ENCODE assay signal across 8 mouse cellular contexts in the genomic region with DNA sequence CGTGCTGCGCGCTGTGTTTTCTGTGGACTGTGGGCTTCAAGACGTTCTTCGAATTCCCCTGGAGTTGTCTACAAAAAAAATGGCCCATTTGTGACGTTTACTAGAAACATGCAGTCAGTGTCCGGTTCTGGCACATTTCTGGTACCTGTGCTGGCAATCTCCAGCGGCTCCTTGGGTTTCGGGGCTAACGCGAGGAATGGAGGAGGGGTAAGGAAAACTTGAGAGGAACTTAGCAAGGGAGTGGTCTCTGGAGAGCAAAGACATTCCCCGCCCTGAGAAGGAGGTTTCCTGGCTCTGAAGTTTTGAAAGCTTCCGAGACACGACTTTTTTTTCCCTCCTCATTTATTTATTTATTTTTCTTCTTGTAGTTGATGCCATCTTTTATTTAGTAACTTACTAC. TPM values are rescaled to one million over a fixed set of nuclear protein-coding genes. Genes with fewer than 3 reads are reported as not detected.
DNase-seq lines count a peak whose midpoint lies in the region; ATAC-seq lines count a peak whose summit lies in the region.

No protein-coding gene starts in this region.

- peak overlapping the region; percentile 78 for H3K4me2 ChIP-seq in lung, embryonic 16.5 days (ENCODE audit: low read depth, low read length)
- peak overlapping the region; percentile 88 for H3K4me2 ChIP-seq in forebrain, embryonic 12.5 days
- peak overlapping the region; percentile 53 for H3K4me2 ChIP-seq in liver, embryonic 11.5 days
- H3K4me2 ChIP-seq in stomach, embryonic 15.5 days, result peak overlapping the region; percentile 79

- H3K27ac ChIP-seq in lung, embryonic 16.5 days (ENCODE audit: low read length), result peak overlapping the region; percentile 96
- peak overlapping the region; percentile 82 for H3K27ac ChIP-seq in forebrain, embryonic 12.5 days
- H3K27ac ChIP-seq in liver, embryonic 11.5 days (ENCODE audit: low read depth, low read length), result no peak overlapping the region
- H3K27ac ChIP-seq in stomach, embryonic 15.5 days, result peak overlapping the region; percentile 93

- peak overlapping the region; percentile 88 for H3K4me3 ChIP-seq in lung, embryonic 16.5 days (ENCODE audit: low read length)
- peak overlapping the region; percentile 79 for H3K4me3 ChIP-seq in forebrain, embryonic 12.5 days (replicated peaks)
- H3K4me3 ChIP-seq in liver, embryonic 11.5 days (ENCODE audit: low read depth, low read length), result peak overlapping the region; percentile 61
- peak overlapping the region; percentile 73 for H3K4me3 ChIP-seq in stomach, embryonic 15.5 days (replicated peaks)

- H3K27me3 ChIP-seq in lung, embryonic 16.5 days (ENCODE audit: control insufficient read depth, insufficient read depth, low read depth, low read length), result no peaks in the 10 kb centered on the region
- H3K27me3 ChIP-seq in forebrain, embryonic 12.5 days, result peaks cover 10% of the 10 kb centered on the region; the same call in 1 of the 2 replicates
- H3K27me3 ChIP-seq in liver, embryonic 11.5 days (replicated peaks; ENCODE audit: control insufficient read depth, insufficient read depth, low read length), result peaks cover 20% of the 10 kb centered on the region
- no peaks in the 10 kb centered on the region for H3K27me3 ChIP-seq in stomach, embryonic 15.5 days (replicated peaks)

- no peaks in the 10 kb centered on the region for H3K36me3 ChIP-seq in lung, embryonic 16.5 days (ENCODE audit: control insufficient read depth, insufficient read depth, low read length)
- no peaks in the 10 kb centered on the region for H3K36me3 ChIP-seq in forebrain, embryonic 12.5 days (replicated peaks)
- H3K36me3 ChIP-seq in liver, embryonic 11.5 days (ENCODE audit: control insufficient read depth, insufficient read depth, low read length), result no peaks in the 10 kb centered on the region
- H3K36me3 ChIP-seq in stomach, embryonic 15.5 days, result no peaks in the 10 kb centered on the region

- H3K4me1 ChIP-seq in lung, embryonic 16.5 days (replicated peaks; ENCODE audit: control insufficient read depth, insufficient read depth, low read length), result peaks cover 6% of the 10 kb centered on the region
- H3K4me1 ChIP-seq in forebrain, embryonic 12.5 days, result peaks cover 13% of the 10 kb centered on the region
- H3K4me1 ChIP-seq in liver, embryonic 11.5 days (replicated peaks; ENCODE audit: control insufficient read depth, insufficient read depth, low read length), result no peaks in the 10 kb centered on the region
- H3K4me1 ChIP-seq in stomach, embryonic 15.5 days, result no peaks in the 10 kb centered on the region

- H3K9me3 ChIP-seq in lung, embryonic 16.5 days (ENCODE audit: control insufficient read depth, low read length), result no peaks in the 10 kb centered on the region
- no peaks in the 10 kb centered on the region for H3K9me3 ChIP-seq in forebrain, embryonic 12.5 days
- H3K9me3 ChIP-seq in liver, embryonic 11.5 days (ENCODE audit: control insufficient read depth, low read length), result no peaks in the 10 kb centered on the region
- no peaks in the 10 kb centered on the region for H3K9me3 ChIP-seq in stomach, embryonic 15.5 days

- peak; percentile 55 for ATAC-seq in lung, embryonic 16.5 days (ENCODE audit: low read depth)
- peak; percentile 28; the same call in 1 of the 2 replicates for ATAC-seq in forebrain, embryonic 12.5 days (ENCODE audit: low FRiP score)
- ATAC-seq in liver, embryonic 11.5 days (replicated peaks; ENCODE audit: low FRiP score), result peak; percentile 26; the same call in 1 of the 2 replicates
- no peak for ATAC-seq in stomach, embryonic 15.5 days (ENCODE audit: insufficient read depth, low FRiP score, low read depth)

- DNase-seq in lung, postnatal 4 days, result no peak
- no peak for DNase-seq in liver, embryonic 11.5 days (ENCODE audit: low spot score)
- no peak for DNase-seq in right cerebral cortex, postnatal 10 days (ENCODE audit: low spot score in 2 of 2)
- DNase-seq in cerebellum, postnatal 14 days, result no peak
- no peak for DNase-seq in layer of hippocampus, adult 11-12 months (ENCODE audit: low spot score)

- WGBS in lung, embryonic 16.5 days, result 0% methylated on average over 14 of the region's 14 CpGs
- WGBS in forebrain, embryonic 12.5 days, result under 1% methylated on average over 14 of the region's 14 CpGs
- WGBS in liver, embryonic 11.5 days, result 1% methylated on average over 14 of the region's 14 CpGs
- 1% methylated on average over 14 of the region's 14 CpGs for WGBS in stomach, embryonic 15.5 days

- H3K9ac ChIP-seq in lung, embryonic 16.5 days (ENCODE audit: low read length), result peak overlapping the region; percentile 87
- H3K9ac ChIP-seq in forebrain, embryonic 12.5 days, result peak overlapping the region; percentile 79
- no peak overlapping the region; the same call in 1 of the 2 replicates for H3K9ac ChIP-seq in liver, embryonic 11.5 days (ENCODE audit: low read depth, low read length)
- H3K9ac ChIP-seq in stomach, embryonic 15.5 days, result peak overlapping the region; percentile 22; the same call in 1 of the 2 replicates

RNA-seq across cellular contexts. Expression of gene Fbxl7, which starts 0.4 kb away (rescaled TPM):
- polyA plus RNA-seq in lung, embryonic 16.5 days (2015; fragmentation: Nextera tagmentation; extraction: Ambion mirVana), result 13.7 and 14.0 TPM in 2 replicates
- 12.4 and 17.0 TPM in 2 replicates for polyA plus RNA-seq in forebrain, embryonic 12.5 days (2016; fragmentation: Nextera tagmentation; extraction: Ambion mirVana)
- 8.2 and 9.3 TPM in 2 replicates for polyA plus RNA-seq in liver, embryonic 11.5 days (2014; fragmentation: Nextera tagmentation; extraction: Ambion mirVana)
- polyA plus RNA-seq in stomach, embryonic 15.5 days (2015; fragmentation: Nextera tagmentation; extraction: Ambion mirVana), result 14.4 and 16.8 TPM in 2 replicates
